Mouse (Mus musculus) myocyte (in vitro differentiated cells): Measurements from ENCODE around the gene Drg1.

Experiments used
- POLR2A ChIP-seq: IDR thresholded peaks from one replicate; pipeline ENCODE4 v1.6.1; 2011; ENCODE audit warnings: low read depth, mild to moderate bottlenecking, control low read depth, moderate library complexity; ENCODE audit not compliant: insufficient read length
- TCF12 ChIP-seq: IDR thresholded peaks from one replicate; pipeline ENCODE4 v1.6.1; 2011; ENCODE audit warnings: mild to moderate bottlenecking, control low read depth; ENCODE audit not compliant: poor library complexity, insufficient read depth, severe bottlenecking

DNA sequence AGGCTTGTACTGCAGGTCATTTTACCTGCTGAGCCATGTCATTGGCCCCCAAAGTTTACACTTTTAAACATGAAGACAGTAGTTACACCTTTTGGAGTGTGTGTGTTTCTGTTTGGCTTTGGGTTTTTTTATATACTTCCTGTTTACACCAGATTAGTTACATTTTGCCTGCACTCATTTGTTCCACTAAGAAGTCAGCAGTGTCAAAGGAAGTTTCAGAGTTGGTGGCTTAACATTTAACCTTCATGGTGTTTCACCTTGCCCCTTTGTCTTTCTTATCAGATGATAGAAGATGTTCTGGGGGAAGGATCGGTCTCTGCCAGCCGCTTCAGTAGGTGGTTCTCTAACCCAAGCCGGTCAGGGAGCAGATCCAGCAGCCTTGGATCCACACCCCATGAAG, 39.1 kb downstream of the Drg1 start:
- TF ChIP-seq POLR2A (no peak), TCF12 (no peak)
